Mouse (Mus musculus) layer of hippocampus, postnatal 36 days (tissue): ENCODE results near the gene Tmprss11a. TPM values are rescaled to one million over a fixed set of nuclear protein-coding genes. Genes with fewer than 3 reads are reported as not detected.

Experiments used
- DNase-seq, 2 experiments: peaks; one replicate each; pipeline ENCODE4 v3.0.0; 2022
- total RNA-seq, 2 experiments: library from RNA; stranded (reverse); gene quantifications; 2 replicates each; pipeline ENCODE4 v1.2.3; 2021

Gene Tmprss11a
- total RNA-seq = under 1 TPM in 1 of 2 experiments, not detected in 1; 0.13 TPM

DNA sequence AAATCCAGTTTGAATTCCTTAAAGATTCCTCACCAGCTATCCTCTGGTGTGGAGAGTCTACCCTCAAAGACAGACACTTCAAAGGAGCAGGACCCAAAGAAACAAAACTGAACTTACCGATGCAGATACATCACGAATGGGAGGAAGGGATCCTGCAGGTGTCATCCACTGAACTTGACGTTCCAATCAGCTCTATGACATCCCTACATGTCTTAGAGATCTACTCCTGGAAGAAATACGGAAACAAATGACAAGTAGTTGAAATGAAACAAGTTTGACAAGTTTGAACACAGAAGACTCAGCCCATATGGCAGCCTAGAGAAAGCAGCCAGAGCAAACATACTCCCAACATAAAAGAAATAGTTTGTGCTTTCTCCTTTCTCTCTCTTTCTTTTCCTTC, at the start of gene Tmprss11a:
Gene Tmprss11a (minus strand): TSS at position 101 of the 400 bp plus-strand sequence.
- no peak for DNase-seq

DNA sequence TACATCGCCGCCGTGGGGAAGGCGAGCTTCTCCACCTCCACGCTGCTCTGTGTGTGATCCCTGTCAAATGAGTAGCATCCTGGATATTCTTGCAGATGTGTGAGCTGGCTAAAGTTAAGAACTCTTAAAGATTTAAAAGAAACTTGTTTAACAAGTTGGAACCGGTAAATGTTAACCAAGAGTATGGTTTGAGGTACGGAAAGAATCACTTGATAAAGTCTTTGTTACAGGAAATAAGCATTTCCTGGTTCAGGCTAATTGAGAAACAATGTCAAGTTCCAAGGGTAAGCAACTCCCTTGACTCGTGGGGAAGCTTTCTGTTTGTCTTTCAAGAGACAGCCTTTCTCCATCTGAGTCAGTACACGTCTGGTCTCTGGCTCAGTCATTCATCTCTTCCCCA, 49.7 kb upstream of the Tmprss11a start, which contains the start of gene Tmprss11g:
Gene Tmprss11g (minus strand): TSS at position 101 of the 400 bp plus-strand sequence.
- no peak for DNase-seq

DNA sequence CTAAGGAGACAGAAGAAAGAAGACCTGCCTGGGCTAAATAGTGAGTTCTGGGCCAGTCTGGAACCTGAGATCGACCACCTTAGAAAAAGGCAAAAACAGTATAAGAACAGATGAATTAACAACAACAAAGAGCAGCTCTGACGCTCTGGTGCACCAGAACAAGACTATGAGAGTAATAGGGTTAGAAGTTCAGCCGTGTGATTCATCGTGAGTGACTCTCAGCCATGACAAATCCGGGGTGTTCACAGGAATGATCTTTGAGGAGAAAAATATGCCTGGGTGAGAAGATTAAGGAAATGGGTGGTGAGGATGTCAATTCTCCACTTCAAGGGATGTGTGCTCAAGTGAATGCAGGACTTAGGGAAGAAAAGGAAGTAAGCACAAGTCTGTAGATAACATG, 42.7 kb upstream of the Tmprss11a start:
- DNase-seq = no peak

DNA sequence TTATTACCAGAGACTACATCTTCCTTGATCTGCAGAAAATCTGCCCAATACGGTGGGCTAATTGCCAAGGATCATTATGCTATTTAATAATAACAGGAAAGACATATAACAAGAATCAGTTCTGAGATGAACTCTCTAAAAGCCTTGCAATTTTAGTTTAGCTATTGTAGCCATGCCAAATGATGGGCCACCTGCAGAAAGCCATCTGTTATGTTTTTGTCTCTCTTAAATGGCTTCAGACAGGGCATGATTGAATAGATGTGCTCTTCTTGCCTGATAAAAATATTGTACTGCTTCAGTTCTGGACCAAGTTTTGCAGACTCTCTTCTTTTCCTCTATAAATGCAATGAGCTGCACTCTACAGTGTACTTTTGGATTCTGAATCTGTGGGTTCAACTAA, 24.7 kb upstream of the Tmprss11a start:
- DNase-seq = no peak

DNA sequence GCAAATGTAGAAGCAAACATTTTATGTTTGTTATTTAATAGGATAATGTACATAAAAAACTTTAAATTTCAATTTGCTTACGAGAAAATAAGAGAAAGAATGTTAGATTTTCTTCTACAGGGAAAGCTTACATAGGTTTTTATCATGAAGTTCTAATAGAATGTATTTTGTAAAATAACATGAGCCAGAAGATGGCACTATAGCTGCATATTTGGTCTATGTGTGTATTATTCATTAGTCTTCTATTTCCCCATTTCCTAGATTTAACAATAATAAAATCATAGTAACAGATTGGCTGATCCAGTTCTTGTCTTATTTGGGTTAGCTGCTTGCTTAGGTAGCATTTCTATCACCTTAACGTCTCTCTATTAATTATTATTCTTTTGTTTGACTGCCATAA, 13.8 kb upstream of the Tmprss11a start:
- DNase-seq = no peak

DNA sequence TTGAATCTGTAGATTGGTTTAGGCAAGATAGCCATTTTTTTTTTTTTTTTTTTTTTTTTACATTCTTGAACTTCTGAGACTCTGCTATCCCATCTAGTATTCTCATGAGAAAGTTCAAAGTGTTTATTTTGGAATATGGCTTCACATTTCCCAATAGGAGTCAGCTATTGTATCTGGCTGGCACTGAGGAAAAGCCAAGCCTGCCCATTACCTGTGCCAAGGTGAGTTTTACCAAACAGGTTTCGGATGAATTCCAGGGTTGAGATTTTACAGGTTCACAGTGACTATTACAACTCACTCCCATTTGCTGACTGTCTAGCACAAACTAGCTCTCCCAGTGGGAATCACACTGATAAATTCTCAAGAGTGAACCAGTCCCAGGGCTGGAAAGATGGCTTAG, 13.2 kb upstream of the Tmprss11a start:
- no peak for DNase-seq

DNA sequence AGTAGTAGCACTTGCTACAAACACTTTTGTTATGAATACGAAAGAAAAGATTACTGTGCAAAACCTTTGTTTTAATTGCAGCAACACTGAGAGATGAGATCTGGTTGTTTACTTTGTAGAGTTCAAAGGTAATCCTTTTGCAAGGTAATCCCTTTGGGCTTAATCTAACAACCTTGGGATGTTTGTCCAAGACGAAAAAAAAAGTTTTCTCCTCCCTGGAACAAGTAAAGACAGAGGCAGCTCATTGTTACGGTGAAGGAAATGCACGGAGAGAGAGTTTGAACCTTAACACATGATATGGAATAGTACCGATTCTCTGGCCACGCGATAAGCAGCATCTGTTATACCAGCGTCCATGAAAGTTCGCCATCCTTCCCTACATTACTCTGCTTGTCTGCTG, 5.1 kb upstream of the Tmprss11a start:
- DNase-seq = no peak

DNA sequence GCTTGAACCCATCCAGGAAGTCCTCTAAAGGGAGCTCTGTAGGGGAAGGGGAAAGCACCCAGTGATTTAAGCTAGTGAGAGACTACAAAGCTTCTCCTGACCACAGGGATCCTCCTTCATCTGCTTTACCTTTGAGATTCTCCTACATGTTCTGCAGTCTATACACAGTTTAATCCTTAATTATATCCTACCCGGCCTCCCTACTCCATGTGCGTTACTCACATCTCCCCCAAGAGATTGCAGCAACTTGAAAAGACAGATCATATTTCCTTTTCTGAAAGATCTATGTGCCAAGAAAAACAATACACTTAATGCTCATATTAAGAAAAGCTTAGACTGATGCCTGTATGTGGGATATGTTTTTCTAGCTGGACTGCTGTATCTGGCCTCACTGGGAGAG, 29.5 kb downstream of the Tmprss11a start:
- no peak for DNase-seq

DNA sequence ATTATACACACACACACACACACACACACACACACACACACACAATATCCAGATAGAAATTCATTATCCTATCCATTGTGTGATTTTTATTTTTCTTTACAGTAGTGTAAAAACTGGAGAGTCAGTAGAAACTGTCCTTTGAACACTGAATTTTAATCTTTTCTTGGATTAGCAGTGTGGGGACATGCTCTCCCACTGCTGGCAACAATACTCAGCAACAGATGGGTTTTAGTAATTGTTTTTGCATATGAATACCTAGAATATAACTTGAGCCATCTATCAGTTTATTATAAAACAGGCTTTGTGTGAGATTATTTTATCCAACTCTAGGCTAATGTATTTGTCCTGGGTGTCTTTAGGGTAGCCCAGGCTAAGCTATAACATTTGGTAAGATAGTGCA, 30.2 kb downstream of the Tmprss11a start:
- DNase-seq = no peak

DNA sequence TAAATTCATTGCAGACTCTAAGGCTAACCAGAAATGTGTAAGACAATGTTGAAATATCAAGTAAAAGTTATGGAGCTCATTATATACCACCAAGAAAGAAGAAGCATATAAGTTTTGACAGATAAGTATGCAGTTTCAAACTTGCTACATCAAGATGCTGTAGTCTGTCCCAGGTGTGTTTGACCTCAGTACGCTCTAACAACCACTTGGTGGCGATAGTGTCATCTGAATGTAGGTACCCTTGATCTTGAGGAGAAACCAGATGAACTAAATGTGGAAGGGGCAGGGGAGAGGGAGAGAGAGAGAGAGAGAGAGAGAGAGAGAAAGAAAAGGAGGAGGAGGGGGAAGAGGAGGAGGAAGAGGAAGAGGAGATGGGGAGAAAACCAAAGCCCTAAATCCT, 36.1 kb downstream of the Tmprss11a start:
- no peak for DNase-seq

DNA sequence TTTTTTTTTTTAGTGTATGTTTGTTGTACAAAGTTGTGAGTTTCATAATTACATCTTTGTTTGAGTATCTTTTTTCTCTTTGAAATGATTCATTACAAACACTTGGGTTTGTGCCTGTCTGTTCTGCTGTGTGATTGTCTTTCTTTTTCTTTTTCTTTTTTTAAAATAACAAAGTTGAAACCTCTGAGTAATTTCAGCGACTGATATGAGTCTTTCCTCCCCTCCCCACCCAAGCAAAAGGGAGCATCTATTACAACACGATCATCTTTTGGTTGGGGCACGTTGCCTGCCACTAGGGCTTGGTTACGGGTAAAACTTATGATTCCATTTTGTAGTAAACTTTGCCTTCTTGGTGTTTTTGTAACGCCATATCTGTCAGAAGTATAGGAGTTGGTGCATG, 37.7 kb downstream of the Tmprss11a start:
- no peak for DNase-seq

DNA sequence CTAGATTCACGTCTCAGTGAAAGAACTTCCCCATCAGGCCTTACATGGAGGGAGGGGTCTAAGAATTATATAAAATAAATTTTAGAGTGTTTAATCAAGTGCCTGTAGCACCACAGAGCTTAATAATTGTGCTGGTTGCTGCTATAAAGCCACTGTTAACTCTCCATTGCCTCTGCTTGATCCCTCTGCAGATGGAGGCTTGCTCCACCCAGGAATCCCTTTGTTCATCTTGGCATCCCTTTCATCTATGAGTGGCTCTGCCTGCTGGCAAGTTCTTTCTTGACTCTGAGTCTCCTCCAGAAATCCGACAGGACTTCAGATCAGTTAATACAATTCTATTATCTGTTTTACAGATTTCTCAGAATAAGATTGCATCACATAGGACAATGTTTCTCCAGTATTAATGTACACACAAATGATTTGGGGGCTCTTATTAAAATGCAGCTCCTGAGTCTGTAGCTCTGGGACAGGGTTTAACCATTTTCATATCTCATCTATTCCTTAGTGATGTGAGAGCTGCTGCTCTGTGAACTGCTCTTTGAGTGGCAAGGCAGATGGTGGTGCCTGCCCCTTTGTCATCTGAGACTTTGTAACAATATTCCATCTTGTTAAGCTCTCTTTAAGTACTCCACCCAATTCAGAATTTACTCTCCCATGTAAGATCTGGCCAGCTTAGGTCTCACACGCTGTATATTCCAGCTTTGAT, 47.3 kb downstream of the Tmprss11a start:
- no peak for DNase-seq

DNA sequence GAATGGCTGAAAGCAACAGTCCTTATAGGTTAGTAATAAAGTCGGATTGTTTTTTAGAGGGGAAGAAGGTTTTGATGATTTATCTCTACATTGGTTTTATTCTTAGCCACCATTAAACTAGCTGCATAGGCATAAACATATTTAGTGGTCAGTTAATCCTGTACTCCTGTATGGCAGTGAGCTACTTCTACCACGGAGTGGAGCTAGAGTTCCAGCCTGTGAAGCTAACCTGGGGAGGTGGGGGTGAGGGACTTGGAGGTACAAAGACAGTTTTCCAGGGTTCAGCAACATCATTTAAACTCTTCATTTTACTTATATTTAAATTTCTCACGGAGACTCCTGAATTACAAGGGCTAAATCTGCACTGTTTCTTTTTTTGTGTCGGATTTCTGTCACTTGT, 49.3 kb downstream of the Tmprss11a start:
- no peak for DNase-seq

DNA sequence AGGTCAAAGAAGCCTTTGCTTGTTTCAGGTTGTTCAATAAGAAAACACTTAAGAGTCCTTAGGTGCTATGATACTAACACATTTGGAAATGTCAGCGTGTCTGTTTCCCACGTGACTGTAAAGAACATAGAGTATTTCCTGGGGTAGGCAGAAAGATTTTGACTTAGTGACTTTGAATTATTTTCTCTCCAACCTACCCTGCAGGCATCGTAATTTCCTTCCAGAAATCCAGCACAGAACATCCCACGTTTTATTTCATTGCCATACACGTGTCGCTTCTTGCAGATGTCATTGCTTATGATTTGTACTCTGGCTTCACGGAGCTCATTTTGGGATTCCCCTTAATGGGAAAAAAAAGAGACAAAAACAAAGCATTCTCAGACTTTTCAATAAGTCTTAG, 54.5 kb downstream of the Tmprss11a start:
- no peak for DNase-seq

DNA sequence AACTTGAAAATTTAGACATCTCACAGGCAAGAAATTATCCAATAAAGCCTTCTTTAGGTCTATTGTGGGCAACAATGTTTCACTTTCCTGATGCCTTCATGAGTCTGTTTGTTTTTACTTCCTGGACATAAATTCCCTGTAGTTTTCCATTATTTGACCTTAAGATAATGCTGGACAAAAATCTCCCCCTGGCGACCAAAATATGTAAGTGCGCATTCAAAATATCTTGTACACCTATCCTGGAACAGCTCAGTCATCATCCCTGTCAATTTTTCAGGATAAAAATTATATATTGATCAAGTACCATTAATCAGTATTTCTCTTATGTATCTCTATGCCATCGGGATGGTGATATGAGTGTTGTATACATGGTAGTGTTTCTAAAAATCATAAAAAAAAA, 58.0 kb downstream of the Tmprss11a start:
- DNase-seq = no peak

DNA sequence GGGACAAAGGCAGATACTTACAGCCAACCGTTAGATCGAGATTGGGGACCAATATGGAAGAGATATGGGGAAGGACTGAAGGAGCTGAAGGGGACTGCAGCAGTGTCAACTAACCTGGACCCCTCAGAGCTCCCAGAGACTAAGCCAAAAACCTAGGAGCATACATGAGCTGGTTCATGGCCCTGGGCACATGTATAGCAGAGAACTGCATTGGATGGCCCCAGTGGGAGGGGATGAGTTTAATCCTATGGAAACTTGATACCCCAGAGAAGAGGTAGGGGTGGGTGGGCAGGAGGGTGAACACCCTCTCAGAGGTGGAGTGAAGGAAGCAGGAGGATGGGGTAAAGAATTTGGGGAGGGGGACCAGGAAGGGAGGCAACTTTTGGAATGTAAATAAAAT, 60.8 kb downstream of the Tmprss11a start:
- no peak for DNase-seq

DNA sequence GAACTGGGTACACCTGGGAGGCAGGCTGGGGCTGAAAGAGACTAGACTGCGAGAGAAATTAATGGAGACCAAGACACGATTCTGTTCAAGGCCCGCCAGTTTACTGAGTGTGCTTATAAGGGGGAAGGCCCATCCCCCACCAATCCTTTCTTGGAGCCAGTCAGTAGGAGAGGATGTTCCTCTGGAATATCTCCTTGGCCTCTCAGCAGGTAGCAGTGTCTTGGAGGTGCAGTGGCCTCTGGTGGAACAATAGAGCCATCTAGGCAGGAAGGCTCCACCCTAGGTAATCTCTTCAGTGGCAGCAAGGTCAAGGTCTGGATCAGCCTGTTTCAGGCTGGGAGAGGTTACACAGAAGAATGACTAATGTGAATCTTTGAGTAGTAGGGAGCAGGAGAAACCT, 61.6 kb downstream of the Tmprss11a start:
- no peak for DNase-seq

DNA sequence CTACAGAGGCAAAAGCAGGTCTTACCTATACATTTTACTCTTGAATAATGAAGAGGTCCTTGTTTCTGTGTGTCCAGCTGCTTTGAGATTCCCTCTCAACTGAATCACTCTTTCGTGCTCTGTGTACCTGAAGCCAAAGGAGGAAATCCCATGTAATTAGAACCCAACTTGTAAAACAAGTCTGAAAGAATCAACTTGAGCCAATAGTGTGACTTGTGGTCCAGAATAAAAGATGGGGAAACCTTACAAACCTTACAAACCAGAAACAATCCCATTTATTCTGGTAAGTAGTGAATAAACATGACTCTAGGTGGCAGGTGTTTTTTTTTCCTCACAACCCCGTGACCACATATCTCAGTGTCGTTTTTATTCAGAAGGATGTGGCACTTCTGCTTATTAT, 95.5 kb downstream of the Tmprss11a start, which contains the start of gene Tmprss11d:
Gene Tmprss11d (minus strand): TSS at position 101 of the 400 bp plus-strand sequence.
- no peak for DNase-seq

Other genes starting within 250 kb of the Tmprss11a start
- gene Tmprss11c, start 179.7 kb downstream of the Tmprss11a start, total RNA-seq = not detected
- gene Tmprss11d, start 95.6 kb downstream of the Tmprss11a start, total RNA-seq = not detected
- not detected for gene Tmprss11g, start 49.6 kb upstream of the Tmprss11a start, total RNA-seq
- not detected for gene Tmprss11f, start 163.4 kb upstream of the Tmprss11a start, total RNA-seq
- not detected for gene Tmprss11b, start 207.4 kb upstream of the Tmprss11a start, total RNA-seq